Mouse (Mus musculus) cerebral cortex, adult 2 months (tissue): ENCODE measurements around the gene Capn15.

Source experiments
- WGBS: fragments of 180-500 bp; shearing (Covaris S2); methylation state at CpG from one replicate; pipeline ENCODE4 v1.1.7; 2018; 5-methylcytosine and 5-hydroxymethylcytosine counted together

Capn15 gene

DNA sequence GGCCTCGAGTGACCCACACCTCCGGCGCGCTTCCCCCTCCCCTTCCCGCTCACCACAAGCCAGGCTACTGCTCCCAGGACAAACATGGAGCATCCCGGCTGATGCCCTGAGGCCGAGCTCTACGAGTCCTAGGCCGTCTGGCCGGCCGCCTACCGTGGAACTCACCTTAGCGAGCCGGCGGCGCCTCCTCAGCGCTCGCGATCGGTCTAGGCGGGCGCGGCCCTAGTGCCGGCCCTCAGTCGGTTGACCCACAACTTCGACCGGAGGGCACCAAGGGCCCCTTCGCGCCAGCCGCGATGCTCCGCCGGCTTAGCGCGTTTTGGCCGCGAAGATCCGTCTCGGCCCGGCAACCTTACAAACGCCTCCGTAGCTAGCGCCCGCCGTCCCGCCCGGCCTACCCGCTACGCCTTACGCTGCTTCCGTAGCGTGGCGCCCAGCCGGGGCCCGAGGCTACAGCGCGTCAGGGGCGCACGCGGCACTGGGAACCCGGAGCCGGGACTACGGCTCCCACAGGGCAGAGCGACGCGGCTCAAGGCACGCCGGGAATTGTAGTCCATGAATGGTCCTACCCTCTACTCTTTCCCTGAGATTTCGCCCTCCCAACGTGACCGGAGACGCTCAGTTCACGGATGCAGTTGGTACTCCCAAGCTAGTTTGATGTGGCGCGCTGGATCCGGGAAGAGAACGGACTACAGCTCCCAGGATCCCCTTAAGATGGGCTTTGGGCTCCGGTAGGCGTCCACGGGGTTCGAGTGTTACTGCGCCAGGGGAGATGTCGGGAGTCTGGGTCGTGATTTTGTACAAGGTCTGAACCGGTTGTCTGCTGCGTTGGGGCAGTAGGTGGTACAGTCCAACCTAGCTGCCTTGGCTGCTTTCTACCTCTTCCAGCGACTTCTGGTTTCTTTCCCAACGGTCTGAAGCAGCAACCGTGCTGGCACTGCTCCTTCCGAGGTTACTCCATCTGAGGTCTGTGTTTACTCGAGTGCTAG lies at the start of gene Capn15:
Capn15 (minus strand) TSS at position 491 of the 989 bp plus-strand sequence.
- WGBS, result under 1% methylated on average over 91 of the region's 91 CpGs

DNA sequence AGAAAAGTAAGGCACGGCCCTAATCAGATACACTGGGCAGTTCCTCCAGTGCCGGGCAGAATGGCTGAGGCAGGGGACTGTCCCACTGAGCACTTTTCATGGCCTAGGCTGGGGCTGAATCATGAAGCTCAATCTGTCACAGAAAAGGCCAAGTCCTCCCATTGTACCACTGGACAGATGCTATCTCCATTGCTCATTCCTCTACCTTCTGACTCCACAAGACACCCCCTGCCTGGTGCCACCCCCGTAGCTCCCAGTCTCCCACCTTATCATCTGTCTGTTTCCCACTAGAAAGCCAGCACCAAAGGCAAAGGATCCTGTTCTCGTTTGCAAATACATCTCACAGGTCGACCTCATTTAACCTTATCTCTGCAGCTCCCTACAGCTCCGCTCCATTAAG lies 46.4 kb upstream of the Capn15 start:
- 55% methylated on average over 6 of the region's 6 CpGs for WGBS

DNA sequence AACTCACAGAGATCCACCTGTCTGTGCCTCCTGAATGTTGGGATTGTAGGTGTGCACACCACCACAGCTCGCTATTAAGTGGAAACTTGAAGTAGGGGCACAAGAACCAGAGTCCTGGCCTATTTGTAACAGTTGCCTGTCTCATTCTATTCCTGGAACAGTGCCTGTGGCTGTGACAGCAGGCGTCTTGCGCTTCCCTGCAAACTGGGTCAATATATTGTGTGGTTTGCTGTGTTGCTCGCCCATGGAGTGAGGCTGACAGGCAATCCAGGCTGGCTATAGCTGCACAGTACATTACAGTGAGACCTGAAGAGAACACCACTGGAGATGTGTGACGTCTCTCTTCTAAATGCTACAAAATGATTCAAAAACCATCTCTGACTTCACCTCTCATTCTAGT lies 46.0 kb upstream of the Capn15 start:
- 31% methylated on average over 5 of the region's 5 CpGs for WGBS

DNA sequence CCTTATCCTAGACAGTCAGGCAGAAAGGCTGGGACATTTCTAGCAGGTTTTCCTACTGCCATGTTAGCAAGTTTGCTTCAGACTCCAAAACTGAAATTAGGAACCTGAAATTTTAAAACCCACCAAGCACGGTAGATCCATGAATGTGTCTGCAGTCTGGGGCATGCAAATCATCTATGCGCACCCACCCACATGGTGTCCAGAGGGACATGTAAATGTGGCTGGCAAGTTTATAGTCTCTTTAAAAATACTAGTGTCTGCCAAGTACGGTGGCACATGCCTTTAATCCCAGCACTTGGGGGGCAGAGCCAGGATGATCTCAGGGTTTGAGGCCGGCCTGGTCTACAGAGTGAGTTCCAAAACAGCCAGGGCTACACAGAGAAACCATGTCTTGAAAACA lies 42.7 kb upstream of the Capn15 start:
- 48% methylated on average over 4 of the region's 4 CpGs for WGBS

DNA sequence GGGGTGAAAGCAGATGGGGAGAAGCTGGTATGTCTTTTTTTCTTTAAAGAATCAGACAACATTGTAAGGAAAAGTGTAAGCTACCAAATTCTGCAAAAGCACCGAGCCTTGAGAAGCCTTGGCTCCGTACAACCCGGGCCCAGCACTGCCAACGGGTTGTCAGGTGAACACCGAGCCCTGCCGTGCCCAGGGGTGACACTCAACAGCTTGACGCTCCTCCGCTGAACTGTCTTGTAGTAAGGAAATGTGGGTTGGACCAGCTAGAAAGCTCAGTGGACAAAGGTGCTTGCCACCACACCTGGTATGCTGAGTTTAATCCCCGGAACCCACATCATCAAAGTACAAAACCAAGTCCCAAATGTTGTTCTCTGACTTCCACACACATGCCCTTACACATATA lies 39.1 kb upstream of the Capn15 start:
- 91% methylated on average over 9 of the region's 9 CpGs for WGBS

DNA sequence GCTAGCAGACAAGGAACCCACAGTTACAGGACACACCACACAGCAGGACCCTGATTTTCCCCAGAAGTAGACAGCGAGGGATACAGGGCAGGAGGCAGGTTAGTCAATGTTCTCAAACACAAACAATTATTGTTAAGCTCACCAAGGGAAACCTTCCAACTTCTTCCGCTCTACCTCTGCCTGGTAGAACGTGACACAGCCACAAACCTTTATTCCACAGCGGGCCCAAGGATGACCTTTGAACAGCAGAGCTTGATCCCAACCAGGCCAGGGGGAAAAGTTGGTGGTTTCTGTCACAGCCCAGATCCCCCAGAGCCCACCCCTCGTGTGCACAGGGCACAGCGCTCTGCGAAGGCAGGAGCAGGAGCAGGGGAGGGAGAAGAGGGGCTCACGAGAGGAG lies 38.4 kb upstream of the Capn15 start:
- 92% methylated on average over 8 of the region's 8 CpGs for WGBS

DNA sequence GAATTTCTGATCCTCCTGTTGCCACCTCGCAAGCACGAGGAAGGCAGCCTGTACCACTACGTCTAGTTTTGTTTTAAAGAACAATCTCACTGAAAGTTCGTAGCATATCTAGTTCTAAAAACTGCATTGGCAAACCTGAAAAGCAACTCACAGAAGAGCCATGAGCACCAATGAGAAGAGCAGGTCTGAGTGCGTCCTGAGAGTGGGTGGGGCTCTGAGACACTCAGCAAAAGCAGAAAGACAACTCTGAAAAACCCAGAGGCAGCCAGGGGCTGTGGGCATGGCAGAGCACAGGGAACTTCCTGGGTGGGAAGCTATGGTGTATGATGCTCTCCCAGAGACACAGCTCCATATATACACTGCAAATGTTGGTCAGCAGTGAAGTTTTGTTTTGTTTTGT lies 37.6 kb upstream of the Capn15 start:
- WGBS, result 85% methylated on average over 5 of the region's 5 CpGs

DNA sequence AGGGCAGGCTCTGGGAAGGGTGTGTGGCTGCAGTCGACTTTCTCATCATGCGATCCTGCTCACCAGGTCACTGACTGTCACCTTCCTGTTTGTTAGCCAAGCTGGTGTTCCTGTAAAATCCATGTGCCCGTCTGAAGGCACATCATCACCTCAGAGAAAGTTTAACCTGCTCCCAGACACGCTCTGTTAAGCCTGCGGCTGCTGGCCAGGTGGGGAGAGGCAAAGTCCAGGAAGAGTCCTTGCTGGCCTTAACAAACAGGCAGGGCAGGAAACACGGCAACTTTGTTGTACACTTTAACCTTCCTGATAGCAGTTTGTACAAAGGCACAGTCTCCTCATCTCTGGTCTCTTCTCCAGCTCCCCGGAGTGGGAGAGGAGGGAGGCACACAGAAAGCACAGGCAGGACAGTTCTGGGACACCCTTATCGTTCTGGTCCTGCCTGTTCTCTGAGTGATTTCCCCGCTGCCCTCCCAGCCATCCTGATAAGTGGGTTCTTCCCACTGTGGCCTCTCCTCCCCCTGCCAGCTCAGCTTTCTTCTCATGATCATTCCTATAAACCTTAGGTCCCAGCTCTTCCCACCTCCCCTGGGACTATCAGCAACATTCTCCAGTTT lies 36.2 kb upstream of the Capn15 start:
- 79% methylated on average over 9 of the region's 9 CpGs for WGBS

DNA sequence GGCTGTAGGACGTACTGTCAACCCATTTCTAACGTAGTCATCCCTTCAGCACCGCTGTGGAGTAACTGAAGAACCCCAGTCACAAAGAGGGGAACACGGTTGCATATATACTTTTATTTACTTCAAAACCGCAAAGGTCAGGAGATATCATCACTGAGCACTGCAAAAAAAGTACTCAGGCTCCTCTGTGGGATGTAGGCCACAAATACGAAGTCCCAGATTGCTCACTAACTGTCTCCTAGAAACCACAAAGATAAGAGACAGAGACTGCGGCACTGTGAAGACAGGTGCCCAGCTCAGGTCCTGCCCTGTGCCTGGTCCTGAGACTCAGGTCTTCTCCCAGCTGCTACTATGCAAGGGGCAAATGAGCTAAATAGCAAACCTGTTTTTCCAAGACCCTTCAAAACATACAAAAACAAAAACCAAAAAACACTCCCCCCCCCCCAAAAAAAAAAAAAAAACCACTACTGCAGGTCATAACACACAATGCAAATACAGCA lies 35.3 kb upstream of the Capn15 start:
- 82% methylated on average over 7 of the region's 7 CpGs for WGBS

DNA sequence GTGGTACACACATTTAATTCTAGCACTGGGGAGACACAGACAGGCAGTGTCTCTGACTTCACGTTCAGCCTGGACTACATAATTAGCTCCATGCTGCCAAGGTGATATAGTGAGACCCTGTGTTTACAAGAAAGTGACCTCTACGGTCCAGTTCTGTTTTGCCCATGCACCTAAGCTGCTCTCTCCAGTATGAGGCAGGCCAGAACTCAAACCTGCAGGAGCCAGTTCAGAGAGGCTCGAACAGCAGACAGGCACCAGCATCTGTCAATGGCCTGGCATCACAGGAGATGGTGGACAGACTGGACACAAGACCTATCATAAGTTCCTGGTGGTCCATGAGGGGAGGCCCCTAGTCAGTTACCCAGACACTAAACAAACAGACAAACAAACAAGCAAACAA lies 32.8 kb upstream of the Capn15 start:
- WGBS, result 52% methylated on average over 3 of the region's 3 CpGs

DNA sequence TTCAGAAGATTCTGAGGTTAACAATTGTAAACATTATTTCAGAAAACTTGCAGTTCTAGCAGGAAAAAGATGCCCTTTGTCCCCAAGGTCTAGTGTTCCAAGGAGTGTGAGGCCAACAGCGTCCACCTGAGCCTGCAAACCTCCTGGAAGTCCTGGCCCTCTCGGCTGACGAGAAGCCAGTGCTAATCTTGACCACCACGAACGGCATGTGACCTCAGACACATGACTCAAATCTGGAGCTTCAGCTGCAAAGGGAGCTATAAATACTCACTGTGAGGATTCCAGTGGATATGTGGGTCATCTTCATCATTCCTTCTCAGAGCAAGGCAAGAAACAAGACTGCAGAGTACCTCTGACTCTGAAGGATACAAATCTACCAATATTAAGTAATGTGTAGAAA lies 32.4 kb upstream of the Capn15 start:
- 44% methylated on average over 5 of the region's 5 CpGs for WGBS

DNA sequence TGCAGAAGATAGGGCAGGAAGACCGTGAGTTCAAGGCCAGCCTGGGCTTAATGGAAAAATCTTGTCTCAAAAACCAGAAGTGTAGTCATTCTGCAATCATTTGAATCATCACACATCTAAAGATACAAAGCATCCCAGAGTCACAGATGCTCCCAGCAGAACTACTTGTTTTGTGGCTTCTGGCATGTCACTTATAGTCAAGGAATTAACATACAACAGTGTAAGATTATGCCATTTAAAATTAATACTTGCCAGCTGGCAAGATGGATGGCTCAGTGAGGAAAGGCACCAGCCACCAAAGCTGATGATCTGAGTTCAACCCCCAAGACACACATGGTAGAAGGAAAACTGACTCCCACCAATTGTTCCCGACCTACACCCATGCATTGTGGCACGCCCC lies 31.4 kb upstream of the Capn15 start:
- WGBS, result 66% methylated on average over 3 of the region's 3 CpGs

DNA sequence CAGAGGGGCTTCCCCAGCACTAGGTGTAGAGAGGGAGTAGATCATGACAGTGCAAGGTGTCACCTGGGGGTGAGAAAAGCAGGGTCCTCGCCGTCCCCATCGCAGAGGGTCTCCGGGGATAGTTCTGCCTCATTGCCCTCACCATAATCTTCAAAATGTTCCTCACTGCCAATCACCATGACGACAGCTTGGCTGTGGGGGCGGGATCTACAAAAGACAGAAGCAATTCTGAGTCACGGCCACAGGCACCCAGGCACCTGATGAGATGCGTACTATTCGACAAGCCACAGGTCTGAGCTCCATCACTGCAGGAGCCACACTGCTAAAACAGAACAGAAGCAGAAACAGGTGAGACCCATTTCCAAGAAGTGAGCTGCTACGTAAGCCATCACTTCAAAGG lies 28.1 kb upstream of the Capn15 start:
- 60% methylated on average over 10 of the region's 10 CpGs for WGBS

DNA sequence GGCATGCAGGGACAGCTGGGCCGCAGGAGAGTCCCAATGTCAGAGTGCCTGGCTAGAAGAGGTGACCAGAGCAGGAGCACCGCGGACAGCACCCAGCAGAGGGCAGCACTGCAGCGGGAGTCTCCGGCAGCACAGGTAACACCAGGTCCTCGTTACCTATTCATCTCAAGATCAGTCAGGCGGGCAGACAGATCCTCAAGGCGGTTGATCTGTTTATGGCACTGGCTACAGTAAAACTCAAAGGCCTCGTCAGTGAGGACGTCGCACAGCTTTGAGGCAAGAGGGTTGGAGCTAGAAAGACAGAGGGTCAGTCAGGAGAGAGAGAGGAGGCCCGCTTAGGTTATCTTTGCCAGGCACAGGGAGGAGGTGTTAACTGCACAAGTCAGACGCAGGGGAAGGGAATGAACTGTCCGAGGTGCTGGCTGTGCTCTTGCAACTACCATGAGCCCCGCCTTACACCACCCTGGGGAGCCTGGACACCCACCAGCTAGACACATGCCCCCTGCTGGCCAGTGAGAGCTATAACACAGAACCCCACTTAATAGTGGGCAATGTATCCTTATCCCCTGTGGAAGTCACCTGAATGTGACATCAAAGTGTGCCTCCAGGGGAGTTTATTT lies 26.4 kb upstream of the Capn15 start:
- 19% methylated on average over 15 of the region's 15 CpGs for WGBS

DNA sequence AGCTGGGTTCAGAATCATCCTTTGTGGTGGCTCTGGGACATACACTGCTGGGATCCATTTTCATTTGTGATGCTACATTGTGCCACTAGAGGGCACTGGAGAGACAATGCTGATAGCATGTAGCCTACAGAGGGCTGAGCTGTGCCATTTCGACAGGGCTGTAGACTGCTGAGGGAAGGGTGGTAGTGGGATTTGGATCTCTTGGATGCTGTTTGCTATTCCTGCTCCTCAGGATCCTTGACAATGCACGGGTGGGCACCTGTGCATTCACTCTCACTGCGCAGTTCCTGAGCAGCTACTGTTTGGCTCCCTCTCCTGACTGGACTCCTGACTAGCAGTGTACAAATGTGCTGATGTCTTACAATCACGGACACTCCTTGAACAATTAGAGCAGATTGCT lies 23.9 kb upstream of the Capn15 start:
- 12% methylated on average over 4 of the region's 4 CpGs for WGBS

DNA sequence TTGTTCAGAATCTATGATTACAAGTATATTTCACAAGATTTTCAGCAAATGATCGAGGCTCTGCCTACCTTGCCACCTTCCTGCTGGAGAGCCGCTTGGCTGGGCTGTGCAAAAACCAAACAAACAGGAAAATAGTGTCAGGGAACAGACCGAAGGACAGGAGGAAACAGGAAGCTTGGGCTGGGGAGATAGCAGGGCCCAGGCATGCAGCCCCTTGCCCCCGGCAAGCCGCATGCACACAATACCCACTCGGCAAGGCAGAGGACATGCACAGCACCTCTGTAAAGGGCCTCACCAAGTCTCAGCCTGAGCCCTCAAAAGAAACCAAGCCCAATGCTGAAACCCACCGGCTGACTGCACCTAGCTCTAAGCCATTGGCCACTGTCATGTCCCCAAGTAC lies 23.2 kb upstream of the Capn15 start:
- WGBS, result 87% methylated on average over 7 of the region's 7 CpGs

DNA sequence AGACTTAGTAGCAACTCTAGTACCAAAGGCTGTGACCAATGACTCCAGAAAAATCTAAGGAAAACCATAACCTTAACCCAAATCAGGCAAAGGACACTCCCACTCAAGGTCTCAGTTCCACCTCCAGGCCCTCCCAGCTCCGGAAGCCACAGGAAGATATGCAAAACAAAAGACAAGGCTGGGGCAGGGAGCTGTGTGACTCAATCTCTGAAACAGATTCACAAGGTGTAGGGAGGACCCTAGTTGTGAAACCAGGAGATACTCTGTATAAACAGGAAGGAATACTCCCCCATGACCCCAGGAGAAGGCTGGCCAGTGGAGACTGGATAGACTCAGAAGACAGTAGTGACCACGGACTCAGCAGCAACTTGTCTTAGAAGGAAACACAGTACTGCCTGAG lies 22.1 kb upstream of the Capn15 start:
- 60% methylated on average over 2 of the region's 2 CpGs for WGBS

DNA sequence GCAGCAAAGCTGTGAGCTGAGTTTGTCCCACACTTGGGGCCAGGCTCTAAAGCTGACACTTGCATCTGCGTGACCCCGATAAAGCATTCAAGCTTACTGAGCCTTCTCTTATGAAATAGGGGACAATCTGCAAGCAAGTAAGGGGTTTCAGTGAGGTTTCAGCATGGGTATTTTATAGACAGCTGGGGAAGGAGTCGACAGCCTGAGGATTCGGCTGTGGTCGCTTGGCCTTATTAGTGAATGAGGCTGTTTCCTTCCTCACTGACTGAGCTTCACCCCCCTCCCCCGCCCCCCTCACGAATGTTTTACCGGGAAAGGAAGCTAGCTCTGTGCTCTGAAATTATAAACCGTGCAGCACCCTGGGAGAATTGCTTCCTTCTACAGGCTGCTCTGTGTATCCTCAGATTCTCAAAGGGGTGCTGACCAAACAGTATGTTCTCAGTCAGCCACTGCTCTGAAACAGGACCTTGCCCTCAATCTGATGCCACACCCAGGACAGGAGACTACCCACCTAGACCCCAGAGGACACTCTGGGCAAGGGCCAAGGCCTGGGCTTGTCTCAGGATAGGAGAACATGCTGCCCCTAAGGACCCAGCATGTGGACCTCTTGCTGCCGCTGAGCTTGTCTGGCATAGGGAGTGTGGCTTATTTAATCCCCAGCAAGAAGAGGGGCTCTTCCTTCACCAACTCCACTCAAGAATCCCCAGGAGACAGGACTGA lies 20.3 kb upstream of the Capn15 start:
- 68% methylated on average over 10 of the region's 10 CpGs for WGBS

DNA sequence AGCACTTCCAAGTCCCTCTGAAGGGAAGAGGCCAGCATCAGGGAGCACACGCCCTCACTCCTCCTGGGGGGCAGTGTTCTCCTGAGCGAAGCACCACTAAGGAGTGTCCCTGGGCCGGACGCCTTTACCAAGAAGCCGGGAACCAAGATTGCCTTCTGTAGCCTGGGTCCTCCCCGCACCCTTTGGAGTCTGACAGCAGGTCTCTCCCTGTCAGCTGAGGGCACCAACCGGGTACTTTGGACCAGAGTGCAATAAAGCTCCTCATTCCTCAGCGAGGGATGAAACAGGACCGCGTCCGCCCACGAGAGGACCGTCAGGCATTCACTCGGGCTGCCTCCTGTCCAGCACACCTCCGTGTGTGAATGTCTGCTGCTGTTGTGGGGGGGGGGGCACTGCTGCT lies 19.1 kb upstream of the Capn15 start:
- WGBS, result 83% methylated on average over 15 of the region's 15 CpGs

DNA sequence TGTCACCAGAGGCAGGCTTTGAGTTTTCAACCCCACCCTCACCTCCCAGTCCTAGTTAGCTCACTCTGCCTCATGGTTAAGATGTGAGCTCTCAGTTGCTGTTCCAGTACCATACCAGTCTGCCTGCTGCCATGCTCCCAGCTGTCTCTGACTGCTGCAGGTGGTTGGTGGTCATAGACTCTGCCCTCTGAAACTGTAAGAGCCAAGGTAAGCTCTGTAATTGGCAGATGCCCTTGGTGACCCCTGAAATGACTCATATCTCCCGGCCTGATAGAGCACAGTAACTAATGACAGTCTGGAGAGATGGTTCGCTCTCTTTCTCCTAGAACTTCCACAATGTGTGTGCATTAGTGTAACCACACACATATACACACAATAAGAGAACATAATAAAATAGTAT lies 18.3 kb upstream of the Capn15 start:
- WGBS, result 93% methylated on average over 2 of the region's 2 CpGs

DNA sequence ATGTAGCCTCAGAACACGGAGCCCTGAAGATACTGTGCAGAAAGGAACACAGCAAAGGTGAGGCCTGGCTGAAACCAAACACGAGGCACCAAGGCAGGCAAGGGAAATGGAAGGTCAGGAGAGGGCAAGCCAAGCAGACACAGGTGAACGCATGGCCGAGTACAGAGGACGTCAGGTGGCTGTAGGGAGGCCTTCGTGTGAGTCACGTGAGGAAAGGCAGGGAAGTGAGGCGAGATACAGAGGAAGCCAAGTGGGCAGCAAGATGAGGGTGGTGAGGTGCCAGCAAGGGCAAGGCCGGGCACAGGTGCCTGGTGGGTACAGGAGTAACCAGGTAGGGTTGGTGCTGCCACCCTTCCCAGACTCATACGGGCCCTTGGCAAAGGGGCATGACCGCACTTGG lies 12.8 kb upstream of the Capn15 start:
- WGBS, result 91% methylated on average over 11 of the region's 11 CpGs

DNA sequence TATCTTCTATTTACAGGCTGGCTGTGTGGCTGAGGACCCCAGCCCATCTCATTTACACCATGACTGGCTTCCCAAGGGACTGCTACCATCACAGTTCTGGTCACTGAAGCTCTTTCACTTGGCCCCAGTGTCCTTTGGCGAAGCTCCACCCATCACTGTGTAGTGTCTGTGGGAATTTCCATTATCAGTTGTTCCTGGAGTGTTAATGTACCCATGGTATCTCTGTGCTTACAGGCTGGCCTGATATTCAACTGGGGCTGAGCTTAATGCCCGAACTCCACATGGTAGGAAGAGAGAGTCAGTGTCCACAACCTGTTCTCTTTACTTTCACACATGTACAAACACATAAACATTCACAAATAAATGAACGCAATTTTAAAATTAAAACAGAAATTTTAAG lies 7.9 kb upstream of the Capn15 start:
- WGBS, result 93% methylated on average over 3 of the region's 3 CpGs
